Mouse (Mus musculus): ENCODE data around the gene D930048N14Rik. TPM values are rescaled to one million over a fixed set of nuclear protein-coding genes. Genes with fewer than 3 reads are reported as not detected.
"Not testable (repeated sequence)": the region's sequence is repeated elsewhere in the genome, so short reads cannot be mapped to it uniquely, and the experiment has no call there.

Gene D930048N14Rik
- polyA plus RNA-seq, 1 experiment from 2014 or later = 3.2 TPM

DNA sequence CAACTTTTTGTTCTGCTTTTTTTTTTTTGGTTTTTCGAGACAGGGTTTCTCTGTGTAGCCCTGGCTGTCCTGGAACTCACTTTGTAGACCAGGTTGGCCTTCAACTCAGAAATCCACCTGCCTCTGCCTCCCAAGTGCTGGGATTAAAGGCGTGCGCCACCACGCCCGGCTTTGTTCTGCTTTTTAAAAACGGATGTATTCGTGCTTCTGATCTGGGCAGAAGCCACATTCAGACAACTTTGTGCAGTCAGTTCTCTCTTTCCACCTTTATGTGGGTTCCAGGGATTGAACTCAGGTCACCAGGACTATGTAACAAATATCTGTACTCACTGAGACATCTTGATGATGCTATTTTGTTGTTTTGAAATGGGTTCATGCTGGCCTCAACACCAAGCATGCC is 17.6 kb upstream of the D930048N14Rik start:
- WGBS = 91% methylated on average over 7 of the region's 7 CpGs

DNA sequence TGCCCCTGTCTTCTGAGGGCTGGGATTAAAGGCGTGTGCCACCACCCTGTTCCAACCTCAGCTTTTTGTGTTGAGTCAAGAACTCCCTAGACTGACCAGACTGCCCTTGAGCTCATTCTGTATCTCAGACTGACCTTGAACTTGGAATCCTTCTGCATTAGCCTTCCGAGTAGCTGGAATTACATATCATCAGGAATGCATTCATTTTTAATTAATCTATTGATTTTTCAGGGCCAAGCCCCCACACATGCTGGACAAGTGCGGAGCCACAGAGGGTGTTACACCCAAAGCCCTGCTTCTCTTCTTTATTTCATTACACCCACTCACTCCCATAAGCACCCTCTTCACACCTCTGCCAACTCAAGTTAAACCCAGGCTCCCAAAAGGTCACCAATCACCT is 17.0 kb upstream of the D930048N14Rik start:
- ATAC-seq = no peak
- no peak overlapping the region for H3K4me3 ChIP-seq (replicated peaks)
- H3K4me2 ChIP-seq (replicated peaks) = no peak overlapping the region
- H3K27ac ChIP-seq = no peak overlapping the region
- H3K9me3 ChIP-seq = no peaks in the 10 kb centered on the region
- no peak overlapping the region for H3K9ac ChIP-seq
- H3K36me3 ChIP-seq = no peaks in the 10 kb centered on the region; the same call in 1 of the 2 replicates
- H3K27me3 ChIP-seq (replicated peaks) = no peaks in the 10 kb centered on the region
- WGBS = 89% methylated on average over 3 of the region's 3 CpGs
- H3K4me1 ChIP-seq (replicated peaks) = peaks cover 9% of the 10 kb centered on the region

More for the DNA sequence above, 17.6 kb upstream of the D930048N14Rik start:
- H3K4me2 ChIP-seq (replicated peaks); H3K36me3 ChIP-seq; H3K27ac ChIP-seq; H3K9ac ChIP-seq; H3K27me3 ChIP-seq (replicated peaks); H3K4me1 ChIP-seq (replicated peaks); ATAC-seq; H3K4me3 ChIP-seq (replicated peaks); H3K9me3 ChIP-seq: not testable (repeated sequence)

DNA sequence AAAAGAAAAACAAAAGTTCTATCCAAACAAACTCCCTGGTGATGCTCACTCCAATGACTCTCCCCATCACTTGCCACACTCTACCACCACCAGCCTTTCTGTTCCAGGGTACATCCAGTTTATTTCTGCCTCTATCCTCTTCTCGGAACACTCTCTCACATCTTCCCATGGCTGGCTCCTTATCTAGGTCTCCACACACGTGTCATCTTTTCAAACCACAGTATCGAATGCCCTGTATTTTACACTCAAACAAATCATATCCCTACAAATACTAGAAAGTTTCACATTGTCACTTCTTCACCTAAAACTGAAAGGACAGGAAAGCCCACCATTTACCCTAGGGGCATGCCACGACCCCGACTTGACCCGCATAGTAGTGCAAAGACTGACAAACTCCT is 15.6 kb upstream of the D930048N14Rik start:
- WGBS = 12% methylated on average over 6 of the region's 6 CpGs

DNA sequence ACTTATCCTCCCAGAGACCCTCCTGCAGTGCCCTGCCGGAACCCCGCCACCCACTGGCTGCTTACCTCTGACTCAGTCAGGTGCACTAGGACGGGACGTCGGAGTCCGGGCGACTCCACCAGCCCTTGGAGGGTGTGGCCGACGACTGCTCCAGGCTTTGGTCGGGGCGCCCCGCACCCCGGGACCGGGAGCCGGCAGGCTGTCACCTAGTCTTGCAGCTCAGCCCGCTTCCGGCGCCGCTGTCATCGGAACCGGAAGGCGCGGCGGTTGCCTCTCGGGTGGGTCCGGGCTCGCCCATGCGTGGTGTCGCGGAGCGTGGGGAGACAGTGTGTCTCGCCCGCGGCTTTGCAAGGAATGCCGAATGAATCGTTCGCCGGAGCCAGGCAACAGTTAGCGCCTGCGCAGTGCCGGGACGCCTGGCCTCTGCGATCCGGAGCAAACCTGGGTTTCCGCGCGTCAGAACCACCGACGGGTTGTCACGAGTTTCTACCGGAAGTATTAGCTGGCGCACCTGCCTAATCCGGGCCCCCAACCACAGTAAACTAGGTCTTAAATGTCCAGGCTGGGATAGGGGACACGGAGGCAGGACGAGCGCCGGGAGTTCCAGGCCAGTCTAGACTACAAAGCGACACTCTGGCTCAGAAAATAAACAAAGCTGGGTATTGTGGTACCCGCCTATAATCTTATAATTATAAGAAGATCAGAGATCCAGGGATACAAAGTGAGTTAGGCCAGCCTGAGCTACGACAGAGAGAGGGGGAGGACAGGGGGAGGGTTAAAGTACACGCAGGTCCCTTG is 15.0 kb upstream of the D930048N14Rik start, which contains the start of gene Rmnd5b:
Gene Rmnd5b, minus strand, starts transcription at position 372 of the 798 bp plus-strand sequence.
- Histone ChIP-seq H3K27me3 (replicated peaks) (no peaks in the 10 kb centered on the region), H3K9ac (peak within 1 kb of the TSS; percentile 76), H3K27ac (peak within 1 kb of the TSS; percentile 83), H3K4me1 (replicated peaks) (peaks cover 9% of the 10 kb centered on the region), H3K4me3 (replicated peaks) (peak within 1 kb of the TSS; percentile 66), H3K4me2 (replicated peaks) (peak within 1 kb of the TSS; percentile 76), H3K9me3 (no peaks in the 10 kb centered on the region), H3K36me3 (no peaks in the 10 kb centered on the region)
- peak; percentile 91 for ATAC-seq
- WGBS = under 1% methylated on average over 61 of the region's 61 CpGs

More for the DNA sequence above, 15.6 kb upstream of the D930048N14Rik start:
- Histone ChIP-seq H3K9ac (peak overlapping the region; percentile 76), H3K27ac (peak overlapping the region; percentile 83), H3K4me1 (replicated peaks) (peaks cover 9% of the 10 kb centered on the region), H3K4me3 (replicated peaks) (peak overlapping the region; percentile 66), H3K27me3 (replicated peaks) (no peaks in the 10 kb centered on the region), H3K9me3 (no peaks in the 10 kb centered on the region), H3K36me3 (no peaks in the 10 kb centered on the region; the same call in 1 of the 2 replicates), H3K4me2 (replicated peaks) (peak overlapping the region; percentile 76)
- ATAC-seq = no peak; the same call in 1 of the 2 replicates

DNA sequence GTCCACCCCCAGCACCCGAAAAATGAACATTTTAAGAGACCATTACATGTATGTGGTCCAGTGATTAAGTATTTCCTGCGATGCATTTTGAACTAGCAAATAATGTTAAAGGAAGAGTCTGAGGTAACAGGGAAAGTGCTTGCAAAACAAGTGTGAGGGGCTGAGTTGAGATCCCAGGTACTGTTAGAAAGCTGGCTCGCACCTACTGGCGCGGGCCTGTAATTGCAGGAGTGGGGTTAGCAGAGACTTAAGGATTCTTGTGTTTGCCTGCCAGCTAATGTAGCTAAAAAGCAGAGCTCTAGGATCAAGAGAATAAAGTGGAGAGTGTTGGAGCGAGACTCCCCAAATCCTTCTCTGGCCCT is 14.4 kb upstream of the D930048N14Rik start:
- H3K27ac ChIP-seq = peak overlapping the region; percentile 83
- H3K4me3 ChIP-seq (replicated peaks) = peak overlapping the region; percentile 66
- H3K36me3 ChIP-seq = no peaks in the 10 kb centered on the region
- no peaks in the 10 kb centered on the region for H3K27me3 ChIP-seq (replicated peaks)
- H3K4me2 ChIP-seq (replicated peaks) = peak overlapping the region; percentile 76
- H3K9ac ChIP-seq = peak overlapping the region; percentile 76
- WGBS = 5% methylated on average over 6 of the region's 6 CpGs
- ATAC-seq = peak; percentile 46
- peaks cover 9% of the 10 kb centered on the region for H3K4me1 ChIP-seq (replicated peaks)
- no peaks in the 10 kb centered on the region for H3K9me3 ChIP-seq

DNA sequence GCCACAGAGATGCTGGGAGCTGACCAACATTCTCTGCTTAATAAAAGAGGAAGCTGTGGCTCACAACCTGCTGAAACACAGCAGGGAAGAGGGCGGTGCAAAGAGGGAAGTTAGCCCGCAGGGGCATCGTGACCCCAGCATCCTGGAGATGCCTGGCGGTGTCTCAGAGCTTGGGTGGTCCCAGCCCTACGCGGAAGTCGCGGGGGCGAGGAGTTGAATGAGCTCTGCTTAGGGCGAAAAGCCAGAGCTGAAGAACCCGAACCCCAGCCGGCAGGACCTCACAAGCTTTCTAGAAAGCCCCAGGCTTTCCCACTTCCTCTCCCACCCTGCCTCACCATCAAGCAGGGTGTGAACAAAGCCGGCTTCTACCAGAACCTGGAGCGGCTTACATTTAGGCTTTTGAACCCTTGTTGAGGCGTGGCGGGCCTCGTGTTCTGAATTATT is 12.8 kb upstream of the D930048N14Rik start:
- Histone ChIP-seq H3K4me3 (replicated peaks) (0 out of 2 replicates have a peak overlapping the region, but pooled peaks have one; percentile 6), H3K9me3 (no peaks in the 10 kb centered on the region), H3K36me3 (no peaks in the 10 kb centered on the region; the same call in 1 of the 2 replicates), H3K27me3 (replicated peaks) (no peaks in the 10 kb centered on the region), H3K4me2 (replicated peaks) (peak overlapping the region; percentile 52), H3K9ac (peak overlapping the region; percentile 45), H3K27ac (peak overlapping the region; percentile 62; the same call in 1 of the 2 replicates), H3K4me1 (replicated peaks) (peaks cover 9% of the 10 kb centered on the region)
- ATAC-seq = no peak
- 8% methylated on average over 17 of the region's 17 CpGs for WGBS

DNA sequence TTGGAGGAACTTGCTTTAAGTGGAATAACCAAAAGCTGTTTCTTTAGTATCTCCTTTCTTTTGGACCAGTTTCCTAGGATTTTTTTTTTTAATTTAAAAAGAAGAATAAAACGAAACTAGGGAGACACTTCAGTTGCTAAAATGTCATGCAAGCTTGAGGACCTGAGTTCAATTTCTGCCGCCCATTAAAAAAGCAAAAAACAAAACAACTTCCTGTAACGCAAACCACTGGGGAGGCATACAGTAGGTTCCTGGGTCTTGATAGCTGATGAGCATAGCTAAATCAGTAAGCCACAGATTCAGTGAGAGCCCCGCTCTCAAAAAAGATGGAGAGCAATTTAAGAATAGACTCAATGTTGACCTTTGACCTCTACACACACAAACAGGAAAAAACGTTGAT is 12.3 kb upstream of the D930048N14Rik start:
- H3K4me1 ChIP-seq (replicated peaks) = peaks cover 11% of the 10 kb centered on the region
- 0 out of 2 replicates have a peak overlapping the region, but pooled peaks have one; percentile 52 for H3K4me2 ChIP-seq (replicated peaks)
- ATAC-seq = no peak
- no peaks in the 10 kb centered on the region; the same call in 1 of the 2 replicates for H3K36me3 ChIP-seq
- no peak overlapping the region for H3K4me3 ChIP-seq (replicated peaks)
- H3K27ac ChIP-seq = peak overlapping the region; percentile 62; the same call in 1 of the 2 replicates
- WGBS = 69% methylated on average over 5 of the region's 5 CpGs
- no peaks in the 10 kb centered on the region for H3K9me3 ChIP-seq
- no peaks in the 10 kb centered on the region for H3K27me3 ChIP-seq (replicated peaks)
- H3K9ac ChIP-seq = no peak overlapping the region

DNA sequence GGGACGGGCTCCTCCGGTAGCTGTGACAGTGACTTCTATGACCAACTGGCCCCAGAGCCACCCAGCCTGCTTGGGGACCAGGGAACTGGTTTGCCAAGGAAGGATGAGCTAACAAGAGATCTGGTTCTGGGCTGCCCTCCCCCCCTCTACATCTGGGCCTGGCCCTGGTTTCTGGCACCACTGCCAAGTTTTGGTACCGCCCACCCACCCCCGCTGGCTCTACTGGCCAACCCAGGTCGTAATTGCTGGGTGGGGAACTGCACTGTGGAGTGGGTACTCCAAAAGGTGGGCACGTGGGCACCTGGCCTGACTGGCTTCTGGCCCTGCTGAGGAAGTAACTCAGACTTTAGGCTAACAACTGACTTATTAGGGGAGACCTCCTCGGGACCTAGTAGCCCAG is 10.0 kb upstream of the D930048N14Rik start:
- Histone ChIP-seq H3K9ac (no peak overlapping the region), H3K36me3 (no peaks in the 10 kb centered on the region; the same call in 1 of the 2 replicates), H3K9me3 (no peaks in the 10 kb centered on the region), H3K4me2 (replicated peaks) (no peak overlapping the region), H3K27me3 (replicated peaks) (no peaks in the 10 kb centered on the region), H3K27ac (no peak overlapping the region), H3K4me3 (replicated peaks) (no peak overlapping the region), H3K4me1 (replicated peaks) (peaks cover 21% of the 10 kb centered on the region)
- no peak for ATAC-seq
- WGBS = 75% methylated on average over 7 of the region's 7 CpGs

DNA sequence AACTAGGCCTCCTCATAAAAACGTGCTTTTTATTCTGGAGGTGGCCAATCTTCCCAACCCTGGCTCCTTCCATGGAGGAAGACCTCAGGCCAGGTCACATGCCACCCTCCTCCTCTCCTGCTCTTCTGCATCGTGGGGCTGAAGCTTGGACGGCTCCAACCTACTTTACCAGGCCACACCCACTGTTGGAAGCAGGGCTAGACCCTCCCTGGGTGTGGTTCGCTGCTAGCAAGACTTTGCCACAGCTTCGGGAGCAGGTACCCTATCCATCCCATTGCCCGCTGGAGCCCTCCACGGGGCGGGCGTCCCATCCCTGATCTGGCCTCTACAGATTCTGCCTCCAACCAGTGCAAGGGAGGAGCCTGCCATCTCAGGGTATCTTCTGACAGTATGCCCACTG is 7.6 kb upstream of the D930048N14Rik start:
- no peaks in the 10 kb centered on the region for H3K27me3 ChIP-seq (replicated peaks)
- WGBS = 68% methylated on average over 9 of the region's 9 CpGs

DNA sequence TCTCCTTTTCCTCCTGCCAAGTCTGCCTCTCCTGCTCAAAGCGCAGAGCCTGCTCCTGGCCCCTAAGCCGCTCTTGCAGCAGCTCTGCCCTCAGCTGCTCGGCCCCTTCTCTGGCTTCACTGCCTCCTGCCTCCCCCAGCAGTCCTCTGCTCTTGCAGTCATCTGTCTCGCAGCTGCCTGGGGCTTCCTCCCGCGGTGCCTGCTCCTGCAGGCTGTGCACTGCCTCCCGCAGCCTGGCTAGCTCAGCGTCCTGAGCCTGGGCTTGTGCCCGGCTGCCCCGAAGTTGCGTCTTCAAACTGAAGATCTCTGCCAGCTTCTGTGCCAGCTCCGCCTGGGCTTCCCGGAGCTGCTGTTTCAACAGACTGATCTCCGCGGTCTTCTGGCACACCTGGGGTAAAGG is 7.0 kb upstream of the D930048N14Rik start:
- Histone ChIP-seq H3K36me3 (no peaks in the 10 kb centered on the region; the same call in 1 of the 2 replicates), H3K27me3 (replicated peaks) (no peaks in the 10 kb centered on the region), H3K9ac (no peak overlapping the region; the same call in 1 of the 2 replicates), H3K9me3 (no peaks in the 10 kb centered on the region), H3K4me3 (replicated peaks) (no peak overlapping the region), H3K4me2 (replicated peaks) (no peak overlapping the region; the same call in 1 of the 2 replicates), H3K4me1 (replicated peaks) (peaks cover 22% of the 10 kb centered on the region), H3K27ac (no peak overlapping the region)
- ATAC-seq = no peak
- WGBS = 53% methylated on average over 15 of the region's 15 CpGs

More for the DNA sequence above, 7.6 kb upstream of the D930048N14Rik start:
- no peak overlapping the region for H3K4me2 ChIP-seq (replicated peaks)
- no peak overlapping the region for H3K4me3 ChIP-seq (replicated peaks)
- no peak overlapping the region for H3K27ac ChIP-seq
- no peaks in the 10 kb centered on the region; the same call in 1 of the 2 replicates for H3K36me3 ChIP-seq
- peaks cover 18% of the 10 kb centered on the region for H3K4me1 ChIP-seq (replicated peaks)
- no peak overlapping the region for H3K9ac ChIP-seq
- no peak for ATAC-seq
- no peaks in the 10 kb centered on the region for H3K9me3 ChIP-seq

DNA sequence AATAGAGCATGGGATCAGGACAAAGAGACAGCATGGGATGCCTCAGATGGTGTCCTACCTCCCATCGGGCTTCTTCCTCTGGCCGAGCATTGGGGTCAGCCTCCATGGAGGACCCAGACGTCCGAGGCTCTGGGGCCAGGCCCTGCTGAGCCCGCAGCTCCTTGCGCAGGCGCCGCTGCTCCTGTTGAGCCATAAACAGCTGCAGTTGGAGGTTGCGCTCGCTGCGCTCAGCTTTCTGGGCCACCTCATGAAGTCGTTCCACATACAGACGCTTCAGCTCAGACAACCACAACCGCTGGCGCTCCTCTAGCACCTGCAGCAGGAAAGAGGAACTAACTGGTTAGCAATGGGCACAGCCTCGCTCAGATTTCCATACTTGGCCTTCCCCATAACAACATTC is 6.5 kb upstream of the D930048N14Rik start:
- Histone ChIP-seq H3K4me3 (replicated peaks) (no peak overlapping the region), H3K27ac (no peak overlapping the region), H3K27me3 (replicated peaks) (no peaks in the 10 kb centered on the region), H3K9ac (no peak overlapping the region), H3K36me3 (no peaks in the 10 kb centered on the region; the same call in 1 of the 2 replicates), H3K4me1 (replicated peaks) (peaks cover 27% of the 10 kb centered on the region), H3K4me2 (replicated peaks) (no peak overlapping the region; the same call in 1 of the 2 replicates), H3K9me3 (no peaks in the 10 kb centered on the region)
- WGBS = 85% methylated on average over 16 of the region's 16 CpGs
- ATAC-seq = no peak

DNA sequence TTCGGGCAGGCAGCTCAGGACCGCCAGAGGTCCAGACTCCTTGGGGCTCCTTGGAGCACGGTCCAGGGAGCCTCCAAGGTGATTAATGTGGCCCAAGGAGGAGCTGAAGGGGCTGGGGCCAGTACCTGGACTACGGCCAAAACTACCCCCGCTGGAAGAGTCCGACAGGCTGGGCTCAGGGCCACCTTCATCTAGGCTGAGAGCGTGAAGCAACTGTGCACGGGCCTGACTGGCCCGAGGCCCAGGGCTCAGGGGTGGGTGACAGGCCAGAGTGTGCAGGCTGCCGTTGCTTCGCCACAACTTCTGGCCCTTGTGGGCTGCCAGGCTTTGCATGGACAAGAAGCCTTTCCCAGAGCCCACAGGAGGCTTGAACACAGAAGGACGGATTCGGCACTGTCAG is 5.5 kb upstream of the D930048N14Rik start:
- no peak overlapping the region for H3K27ac ChIP-seq
- ATAC-seq = no peak
- no peak overlapping the region for H3K4me2 ChIP-seq (replicated peaks)
- H3K36me3 ChIP-seq = no peaks in the 10 kb centered on the region; the same call in 1 of the 2 replicates
- no peaks in the 10 kb centered on the region for H3K27me3 ChIP-seq (replicated peaks)
- H3K4me1 ChIP-seq (replicated peaks) = peaks cover 35% of the 10 kb centered on the region
- no peak overlapping the region for H3K9ac ChIP-seq
- 66% methylated on average over 13 of the region's 13 CpGs for WGBS
- H3K4me3 ChIP-seq (replicated peaks) = no peak overlapping the region
- H3K9me3 ChIP-seq = no peaks in the 10 kb centered on the region

Data from intestine, embryonic 15.5 days (tissue).